Mouse (Mus musculus): ENCODE results near the gene Cpn1. TPM values are rescaled to one million over a fixed set of nuclear protein-coding genes. Genes with fewer than 3 reads are reported as not detected.

Gene Cpn1
- polyA plus RNA-seq, 1 experiment from 2014 or later, result 0.33 TPM

GRCm38 (mm10) chr19:43926141-43926987 is 60.0 kb downstream of the Cpn1 start:
- H3K9ac ChIP-seq (ENCODE audit: low read depth, low read length), result no peak overlapping the region
- no peak overlapping the region for H3K27ac ChIP-seq (replicated peaks; ENCODE audit: low read depth, low read length)
- DNase-seq (ENCODE audit: low spot score) (no peak), ATAC-seq (ENCODE audit: low read depth) (no peak)
- H3K4me3 ChIP-seq (ENCODE audit: low read depth, low read length), result no peak overlapping the region
- no peaks in the 10 kb centered on the region for H3K27me3 ChIP-seq (replicated peaks; ENCODE audit: control insufficient read depth, insufficient read depth, low read length)
- peaks cover 7% of the 10 kb centered on the region; the same call in 1 of the 2 replicates for H3K36me3 ChIP-seq (ENCODE audit: control insufficient read depth, insufficient read depth, low read length)
- 0 out of 2 replicates have a peak, but pooled peaks cover 4% of the 10 kb centered on the region for H3K9me3 ChIP-seq (ENCODE audit: control insufficient read depth, low read length)
- 49% methylated on average over 10 of the region's 10 CpGs for WGBS
- peaks cover 10% of the 10 kb centered on the region; the same call in 1 of the 2 replicates for H3K4me1 ChIP-seq (ENCODE audit: control insufficient read depth, insufficient read depth, low read length)
- H3K4me2 ChIP-seq (ENCODE audit: low read depth, low read length), result no peak overlapping the region

- H3K4me3 ChIP-seq (ENCODE audit: low read depth, low read length), result no peak overlapping the region
- DNase-seq (ENCODE audit: low spot score) (no peak), ATAC-seq (ENCODE audit: low read depth) (no peak)
- H3K9me3 ChIP-seq (ENCODE audit: control insufficient read depth, low read length), result 0 out of 2 replicates have a peak, but pooled peaks cover 4% of the 10 kb centered on the region
- no peak overlapping the region for H3K4me2 ChIP-seq (ENCODE audit: low read depth, low read length)
- peaks cover 13% of the 10 kb centered on the region for H3K4me1 ChIP-seq (ENCODE audit: control insufficient read depth, insufficient read depth, low read length)
- no peak overlapping the region for H3K9ac ChIP-seq (ENCODE audit: low read depth, low read length)
- WGBS, result 67% methylated on average over 8 of the region's 8 CpGs
- H3K27ac ChIP-seq (replicated peaks; ENCODE audit: low read depth, low read length), result no peak overlapping the region
- no peaks in the 10 kb centered on the region for H3K27me3 ChIP-seq (replicated peaks; ENCODE audit: control insufficient read depth, insufficient read depth, low read length)
- H3K36me3 ChIP-seq (ENCODE audit: control insufficient read depth, insufficient read depth, low read length), result peaks cover 7% of the 10 kb centered on the region; the same call in 1 of the 2 replicates
Measured at GRCm38 (mm10) chr19:43924361-43924760, 62.0 kb downstream of the Cpn1 start.

GRCm38 (mm10) chr19:43922963-43923362 is 63.4 kb downstream of the Cpn1 start:
- Histone ChIP-seq H3K9ac (ENCODE audit: low read depth, low read length) (no peak overlapping the region), H3K27me3 (replicated peaks; ENCODE audit: control insufficient read depth, insufficient read depth, low read length) (no peaks in the 10 kb centered on the region), H3K36me3 (ENCODE audit: control insufficient read depth, insufficient read depth, low read length) (peaks cover 7% of the 10 kb centered on the region; the same call in 1 of the 2 replicates), H3K4me1 (ENCODE audit: control insufficient read depth, insufficient read depth, low read length) (peaks cover 13% of the 10 kb centered on the region), H3K4me3 (ENCODE audit: low read depth, low read length) (no peak overlapping the region), H3K9me3 (ENCODE audit: control insufficient read depth, low read length) (0 out of 2 replicates have a peak, but pooled peaks cover 4% of the 10 kb centered on the region), H3K4me2 (ENCODE audit: low read depth, low read length) (no peak overlapping the region), H3K27ac (replicated peaks; ENCODE audit: low read depth, low read length) (no peak overlapping the region)
- no peak for DNase-seq (ENCODE audit: low spot score)
- WGBS, result 91% methylated on average over 7 of the region's 7 CpGs
- ATAC-seq (ENCODE audit: low read depth), result no peak

- WGBS, result 51% methylated on average over 13 of the region's 13 CpGs
- ATAC-seq (ENCODE audit: low read depth) (no peak), DNase-seq (ENCODE audit: low spot score) (no peak)
- no peak overlapping the region for H3K4me3 ChIP-seq (ENCODE audit: low read depth, low read length)
- H3K9ac ChIP-seq (ENCODE audit: low read depth, low read length), result no peak overlapping the region
- H3K36me3 ChIP-seq (ENCODE audit: control insufficient read depth, insufficient read depth, low read length), result peaks cover 7% of the 10 kb centered on the region; the same call in 1 of the 2 replicates
- H3K9me3 ChIP-seq (ENCODE audit: control insufficient read depth, low read length), result 0 out of 2 replicates have a peak, but pooled peaks cover 4% of the 10 kb centered on the region
- no peak overlapping the region for H3K4me2 ChIP-seq (ENCODE audit: low read depth, low read length)
- H3K27me3 ChIP-seq (replicated peaks; ENCODE audit: control insufficient read depth, insufficient read depth, low read length), result no peaks in the 10 kb centered on the region
- peaks cover 4% of the 10 kb centered on the region; the same call in 1 of the 2 replicates for H3K4me1 ChIP-seq (ENCODE audit: control insufficient read depth, insufficient read depth, low read length)
- H3K27ac ChIP-seq (replicated peaks; ENCODE audit: low read depth, low read length), result no peak overlapping the region
Measured at GRCm38 (mm10) chr19:43921410-43921809, 64.9 kb downstream of the Cpn1 start.

GRCm38 (mm10) chr19:43920453-43921300 is 65.7 kb downstream of the Cpn1 start:
- no peak overlapping the region for H3K27ac ChIP-seq (replicated peaks; ENCODE audit: low read depth, low read length)
- H3K36me3 ChIP-seq (ENCODE audit: control insufficient read depth, insufficient read depth, low read length), result peaks cover 7% of the 10 kb centered on the region; the same call in 1 of the 2 replicates
- H3K27me3 ChIP-seq (replicated peaks; ENCODE audit: control insufficient read depth, insufficient read depth, low read length), result no peaks in the 10 kb centered on the region
- H3K9me3 ChIP-seq (ENCODE audit: control insufficient read depth, low read length), result 0 out of 2 replicates have a peak, but pooled peaks cover 4% of the 10 kb centered on the region
- ATAC-seq (ENCODE audit: low read depth), result no peak
- H3K4me3 ChIP-seq (ENCODE audit: low read depth, low read length), result no peak overlapping the region
- peaks cover 4% of the 10 kb centered on the region; the same call in 1 of the 2 replicates for H3K4me1 ChIP-seq (ENCODE audit: control insufficient read depth, insufficient read depth, low read length)
- no peak overlapping the region for H3K4me2 ChIP-seq (ENCODE audit: low read depth, low read length)
- H3K9ac ChIP-seq (ENCODE audit: low read depth, low read length), result no peak overlapping the region
- 20% methylated on average over 32 of the region's 32 CpGs for WGBS
- DNase-seq (ENCODE audit: low spot score), result no peak

GRCm38 (mm10) chr19:43919841-43920240 is 66.5 kb downstream of the Cpn1 start:
- Histone ChIP-seq H3K27me3 (replicated peaks; ENCODE audit: control insufficient read depth, insufficient read depth, low read length) (no peaks in the 10 kb centered on the region), H3K36me3 (ENCODE audit: control insufficient read depth, insufficient read depth, low read length) (peaks cover 7% of the 10 kb centered on the region; the same call in 1 of the 2 replicates), H3K4me3 (ENCODE audit: low read depth, low read length) (no peak overlapping the region), H3K9ac (ENCODE audit: low read depth, low read length) (no peak overlapping the region), H3K4me1 (ENCODE audit: control insufficient read depth, insufficient read depth, low read length) (peaks cover 4% of the 10 kb centered on the region; the same call in 1 of the 2 replicates), H3K4me2 (ENCODE audit: low read depth, low read length) (no peak overlapping the region), H3K9me3 (ENCODE audit: control insufficient read depth, low read length) (0 out of 2 replicates have a peak, but pooled peaks cover 4% of the 10 kb centered on the region), H3K27ac (replicated peaks; ENCODE audit: low read depth, low read length) (no peak overlapping the region)
- ATAC-seq (ENCODE audit: low read depth) (no peak), DNase-seq (ENCODE audit: low spot score) (no peak)
- WGBS, result 84% methylated on average over 4 of the region's 4 CpGs

- Histone ChIP-seq H3K27ac (replicated peaks; ENCODE audit: low read depth, low read length) (no peak overlapping the region), H3K4me3 (ENCODE audit: low read depth, low read length) (no peak overlapping the region), H3K36me3 (ENCODE audit: control insufficient read depth, insufficient read depth, low read length) (peaks cover 7% of the 10 kb centered on the region; the same call in 1 of the 2 replicates), H3K4me1 (ENCODE audit: control insufficient read depth, insufficient read depth, low read length) (peaks cover 4% of the 10 kb centered on the region; the same call in 1 of the 2 replicates), H3K27me3 (replicated peaks; ENCODE audit: control insufficient read depth, insufficient read depth, low read length) (no peaks in the 10 kb centered on the region), H3K4me2 (ENCODE audit: low read depth, low read length) (no peak overlapping the region), H3K9me3 (ENCODE audit: control insufficient read depth, low read length) (0 out of 2 replicates have a peak, but pooled peaks cover 4% of the 10 kb centered on the region), H3K9ac (ENCODE audit: low read depth, low read length) (no peak overlapping the region)
- ATAC-seq (ENCODE audit: low read depth) (no peak), DNase-seq (ENCODE audit: low spot score) (no peak)
- WGBS, result 82% methylated on average over 3 of the region's 3 CpGs
Measured at GRCm38 (mm10) chr19:43918834-43919233, 67.5 kb downstream of the Cpn1 start.

- Histone ChIP-seq H3K27me3 (replicated peaks; ENCODE audit: control insufficient read depth, insufficient read depth, low read length) (no peaks in the 10 kb centered on the region), H3K9me3 (ENCODE audit: control insufficient read depth, low read length) (no peaks in the 10 kb centered on the region), H3K4me3 (ENCODE audit: low read depth, low read length) (no peak overlapping the region), H3K9ac (ENCODE audit: low read depth, low read length) (no peak overlapping the region), H3K4me1 (ENCODE audit: control insufficient read depth, insufficient read depth, low read length) (peaks cover 4% of the 10 kb centered on the region; the same call in 1 of the 2 replicates), H3K36me3 (ENCODE audit: control insufficient read depth, insufficient read depth, low read length) (no peaks in the 10 kb centered on the region), H3K4me2 (ENCODE audit: low read depth, low read length) (no peak overlapping the region), H3K27ac (replicated peaks; ENCODE audit: low read depth, low read length) (no peak overlapping the region)
- ATAC-seq (ENCODE audit: low read depth), result no peak
- 63% methylated on average over 6 of the region's 6 CpGs for WGBS
- DNase-seq (ENCODE audit: low spot score), result no peak
Measured at GRCm38 (mm10) chr19:43917763-43918162, 68.6 kb downstream of the Cpn1 start.

Data from embryonic facial prominence, embryonic 14.5 days (tissue).